Mouse (Mus musculus) cerebellum, adult 11 months (tissue): ENCODE results near the gene Lrmda.

Experiments used
- DNase-seq: peaks from one replicate; pipeline ENCODE4 v3.0.0; 2022

The Lrmda gene

DNA sequence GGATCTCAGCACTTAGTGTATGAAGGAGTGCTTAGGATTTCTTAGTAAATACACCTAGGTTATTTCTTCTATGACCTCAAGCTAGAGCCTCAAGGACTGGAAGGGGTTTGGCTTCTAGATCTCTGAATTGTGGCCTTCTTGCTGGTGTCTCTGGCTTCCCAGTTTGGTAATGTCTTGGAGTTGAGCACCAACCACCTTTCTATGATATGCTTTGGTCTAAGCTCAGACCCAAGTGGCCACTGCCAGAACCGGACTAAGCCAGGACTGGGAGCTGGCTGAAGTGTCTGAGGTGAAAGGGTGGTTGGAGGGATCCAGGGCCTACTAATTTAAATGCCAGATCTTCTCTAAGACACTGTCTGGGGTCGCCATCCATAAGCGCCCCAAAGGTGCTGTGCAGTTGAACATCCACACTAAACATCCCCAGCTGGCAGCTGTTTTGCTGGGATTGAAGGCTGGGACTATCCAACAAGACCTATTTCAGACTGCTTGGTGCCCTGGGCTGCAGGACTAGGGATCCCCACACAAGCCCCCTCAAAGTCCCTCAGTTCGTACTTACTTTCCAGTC lies 27.1 kb upstream of the Lrmda start:
- no peak for DNase-seq

- DNase-seq = no peak
These were observed 26.1 kb upstream of the Lrmda start for GRCm38 (mm10) chr14:21993251-21994060.

DNA sequence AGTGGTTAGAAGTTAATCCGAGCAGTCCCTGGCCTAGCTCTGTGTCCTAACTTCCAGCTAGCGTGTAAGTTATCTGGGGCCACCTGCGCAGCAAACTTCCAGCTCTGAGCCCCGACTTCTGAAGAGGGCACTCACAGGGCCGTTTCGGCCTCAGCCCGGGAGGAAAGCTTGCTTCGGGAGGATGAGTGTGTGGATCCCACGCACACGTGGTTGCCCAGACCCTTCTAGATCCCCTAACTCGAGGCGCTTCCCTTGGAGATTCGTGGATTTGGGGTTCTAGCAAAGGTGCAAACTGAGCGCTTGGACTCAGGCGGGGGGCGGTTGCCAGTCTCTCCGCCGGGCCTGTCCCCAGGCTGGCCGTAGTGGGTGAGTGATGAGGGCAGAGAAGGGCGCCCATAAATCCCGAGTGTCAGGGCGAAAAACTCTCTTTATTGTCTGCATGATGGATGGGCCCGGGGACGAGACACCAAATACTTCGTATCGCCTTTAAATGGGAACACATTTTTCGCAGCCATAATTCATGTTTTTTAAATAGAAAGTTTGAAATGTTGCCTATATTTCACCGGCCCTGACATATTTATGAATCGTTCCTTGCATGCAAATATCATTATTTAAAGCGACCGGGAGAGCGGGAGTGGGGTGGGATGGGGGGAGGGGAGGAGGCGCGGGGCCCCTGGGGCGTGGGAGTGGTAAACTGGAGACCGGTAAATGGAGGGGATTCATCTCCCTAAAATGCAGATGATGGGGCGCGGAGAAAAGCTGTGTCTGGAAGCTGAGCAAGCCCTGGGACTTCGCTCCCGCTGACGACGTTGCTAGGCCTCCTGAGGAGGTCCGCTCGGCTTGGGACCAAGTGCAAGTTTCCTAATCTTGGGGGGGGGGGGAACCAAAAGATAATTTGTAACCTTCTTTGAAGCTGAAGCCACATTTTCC lies 25.2 kb upstream of the Lrmda start:
- no peak for DNase-seq

- DNase-seq = no peak
These were observed 24.3 kb upstream of the Lrmda start for GRCm38 (mm10) chr14:21995031-21995754.

DNA sequence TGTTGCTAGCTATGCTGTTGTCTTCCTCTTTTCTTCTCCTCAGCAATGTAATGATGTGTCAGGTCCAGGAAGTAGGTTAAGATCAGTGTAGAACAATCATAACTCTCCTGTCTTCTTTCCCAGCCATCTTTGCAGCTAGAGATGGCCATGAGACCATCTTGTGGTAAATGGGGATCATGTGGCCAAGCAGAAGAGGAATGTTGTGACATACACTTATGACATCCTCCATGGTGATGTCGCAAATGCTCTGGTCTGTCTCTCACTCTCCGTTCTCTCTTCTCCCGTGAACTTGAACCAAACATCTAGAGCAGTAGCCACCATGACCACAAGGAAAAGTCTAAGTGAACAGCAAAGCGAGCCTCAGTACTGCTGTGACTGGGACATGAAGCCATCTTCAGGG lies 19.9 kb upstream of the Lrmda start:
- DNase-seq = no peak

GRCm38 (mm10) chr14:22003231-22003630 lies 16.3 kb upstream of the Lrmda start:
- DNase-seq = no peak

- no peak for DNase-seq
These were observed 15.9 kb upstream of the Lrmda start for GRCm38 (mm10) chr14:22003631-22004030.

DNA sequence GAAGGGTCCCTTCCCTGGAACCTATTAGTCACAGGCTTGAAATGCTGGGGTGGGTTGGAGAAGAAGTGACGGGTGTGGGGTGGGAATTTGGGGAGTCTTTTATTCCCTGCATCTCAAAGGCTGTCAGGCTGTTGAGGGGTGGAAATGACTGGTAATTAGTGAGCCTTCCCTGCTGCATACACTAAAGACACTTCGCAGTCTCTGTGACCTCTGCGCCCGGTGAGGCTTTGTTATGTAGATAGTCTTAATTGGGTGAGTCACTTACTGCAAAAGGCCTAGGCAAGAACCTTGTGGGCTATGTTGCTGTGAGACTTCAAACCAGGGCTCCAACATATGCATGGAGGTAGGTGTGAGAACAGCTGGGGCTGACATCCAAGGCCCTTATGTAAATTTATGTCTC lies 14.6 kb upstream of the Lrmda start:
- DNase-seq = no peak

DNA sequence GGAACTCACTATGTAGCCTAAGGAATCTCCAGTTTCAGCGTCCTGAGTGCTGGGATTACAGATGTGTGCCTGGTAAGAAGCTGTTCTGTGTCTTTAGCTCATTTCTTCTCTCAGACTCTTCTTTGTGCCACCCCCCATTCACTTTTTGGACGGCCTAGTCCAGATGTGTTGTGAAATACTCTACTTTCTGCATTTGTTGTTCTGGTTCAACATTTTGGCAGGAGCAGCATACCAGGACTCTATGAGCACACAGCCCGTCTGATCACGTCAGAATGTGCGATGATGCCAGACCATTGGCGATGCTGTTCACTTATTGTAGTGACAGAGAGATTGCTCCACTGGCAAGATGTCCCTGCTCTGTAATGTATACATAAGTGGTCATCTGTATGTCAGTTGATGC lies 12.5 kb upstream of the Lrmda start:
- no peak for DNase-seq

GRCm38 (mm10) chr14:22014315-22014714 lies 5.2 kb upstream of the Lrmda start:
- DNase-seq = no peak

GRCm38 (mm10) chr14:22014781-22015180 lies 4.7 kb upstream of the Lrmda start:
- no peak for DNase-seq

- no peak for DNase-seq
These were observed 2.5 kb upstream of the Lrmda start for GRCm38 (mm10) chr14:22017011-22017410.

- DNase-seq = no peak
These were observed 685 bp downstream of the Lrmda start for GRCm38 (mm10) chr14:22019949-22020845.

GRCm38 (mm10) chr14:22020885-22021284 lies 1.4 kb downstream of the Lrmda start:
- peak; percentile 12 for DNase-seq

- DNase-seq = no peak
These were observed 4.0 kb downstream of the Lrmda start for GRCm38 (mm10) chr14:22023533-22023932.

DNA sequence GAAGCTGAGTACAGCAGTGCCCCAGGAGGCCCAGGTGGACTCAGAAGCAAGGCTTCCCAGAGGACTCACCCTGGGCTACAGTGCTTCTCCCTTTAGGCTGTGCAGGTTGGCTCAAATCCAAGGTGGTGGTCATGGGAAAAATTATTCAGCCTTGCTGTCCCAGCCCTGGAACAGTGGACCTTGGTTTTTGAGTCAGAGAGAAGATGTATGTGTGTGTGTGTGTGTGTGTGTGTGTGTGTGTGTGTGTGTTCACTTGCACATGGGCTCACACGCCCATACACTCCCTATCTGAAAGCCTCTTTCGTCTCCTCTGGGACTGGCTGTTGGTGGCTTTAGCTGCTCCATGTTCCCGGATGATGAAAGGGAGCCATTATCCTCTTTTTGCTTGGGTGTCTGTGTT lies 16.4 kb downstream of the Lrmda start:
- no peak for DNase-seq

DNA sequence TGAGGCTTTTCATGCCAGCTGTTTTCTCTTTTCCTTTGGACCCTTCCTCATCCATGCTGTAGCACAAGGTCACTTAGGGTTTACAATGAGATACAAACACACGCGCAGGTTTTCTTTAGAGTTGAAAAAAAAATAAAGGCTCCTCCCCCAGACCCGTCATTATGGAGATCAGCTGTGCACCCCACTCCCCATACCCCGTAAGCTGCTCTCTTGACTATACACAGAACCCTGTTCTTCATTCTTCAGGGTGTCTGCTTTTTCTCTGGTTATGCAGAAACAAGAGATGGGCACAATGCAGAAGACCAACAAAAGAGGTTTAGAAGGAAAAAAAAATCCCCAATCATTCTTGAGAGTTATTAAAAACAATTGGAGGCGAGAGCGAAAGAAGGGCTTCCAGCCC lies 16.8 kb downstream of the Lrmda start:
- DNase-seq = no peak

- DNase-seq = no peak
These were observed 17.4 kb downstream of the Lrmda start for GRCm38 (mm10) chr14:22036802-22037497.

- DNase-seq = no peak
These were observed 18.1 kb downstream of the Lrmda start for GRCm38 (mm10) chr14:22037498-22038131.

DNA sequence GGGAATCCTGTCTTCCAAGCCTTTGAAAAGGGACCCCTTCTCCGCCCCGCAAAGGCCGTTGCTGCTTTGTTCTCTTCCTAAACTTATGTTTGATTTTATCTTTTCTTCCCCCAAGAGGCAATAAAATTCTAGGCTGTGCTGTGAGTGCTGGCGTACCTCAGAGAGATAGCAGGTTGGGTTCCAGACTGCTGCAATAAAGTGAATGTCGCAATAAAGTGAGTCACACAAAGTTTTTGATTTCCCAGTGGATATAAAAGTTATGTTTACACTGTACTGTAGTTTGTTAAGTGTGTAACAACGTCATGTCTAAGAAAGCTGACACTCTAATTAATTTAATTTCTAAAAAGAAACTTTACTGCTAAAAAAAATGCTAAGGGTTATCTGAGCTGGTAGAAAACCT lies 22.6 kb downstream of the Lrmda start:
- DNase-seq = no peak

DNA sequence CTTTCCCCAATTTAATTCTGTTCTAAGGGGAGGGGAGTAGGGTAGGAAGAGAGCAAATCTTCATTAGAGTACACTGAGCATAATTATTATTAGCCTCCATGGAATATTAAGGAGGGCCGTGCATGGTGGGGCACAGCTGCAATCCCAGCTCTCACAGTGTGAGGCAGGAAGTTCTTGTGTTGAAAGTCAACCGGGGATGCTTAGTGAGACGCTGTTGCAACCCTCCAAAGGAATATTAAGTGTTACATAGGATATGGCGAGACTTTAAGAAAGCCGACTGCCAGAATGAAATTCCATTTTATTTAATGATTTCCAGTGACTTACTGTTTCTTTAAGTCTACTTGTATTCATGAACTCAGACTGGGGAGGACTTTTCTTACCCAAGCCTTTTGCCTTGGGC lies 23.9 kb downstream of the Lrmda start:
- DNase-seq = no peak
